Mouse (Mus musculus): ENCODE results near the gene Sfxn1. TPM values are rescaled to one million over a fixed set of nuclear protein-coding genes. Genes with fewer than 3 reads are reported as not detected.

The Sfxn1 gene
- polyA plus RNA-seq, 1 experiment from 2014 or later = 142 TPM

GRCm38 (mm10) chr13:54080785-54081184, 9.1 kb downstream of the Sfxn1 start:
- H3K4me1 ChIP-seq (replicated peaks; ENCODE audit: control insufficient read depth, insufficient read depth, low read length) = peaks cover 40% of the 10 kb centered on the region

DNA sequence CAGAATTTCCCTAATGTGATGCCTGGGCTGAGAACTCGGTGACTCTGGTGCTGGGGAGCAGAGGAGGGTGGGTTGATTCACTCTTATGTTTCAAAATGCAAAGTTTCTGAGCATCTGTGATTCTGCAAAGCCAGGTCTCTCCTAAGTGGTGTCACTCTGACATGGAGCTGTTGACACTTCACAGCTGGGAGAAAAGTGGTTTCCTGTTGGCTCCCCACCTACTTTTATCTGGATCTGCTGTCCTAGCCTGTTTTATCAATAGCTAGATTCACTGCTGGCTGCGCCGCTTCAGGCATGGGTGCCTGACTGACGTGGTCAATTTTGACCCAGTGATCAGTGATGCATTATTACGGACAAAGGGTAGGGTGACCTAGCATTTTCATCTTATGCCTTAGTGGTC, 11.3 kb downstream of the Sfxn1 start:
- H3K9me3 ChIP-seq (ENCODE audit: control insufficient read depth, low read length) = no peaks in the 10 kb centered on the region
- H3K27me3 ChIP-seq (replicated peaks; ENCODE audit: control insufficient read depth, insufficient read depth, low read length) = no peaks in the 10 kb centered on the region
- WGBS = 51% methylated on average over 5 of the region's 5 CpGs
- H3K27ac ChIP-seq (ENCODE audit: low read depth, low read length) = no peak overlapping the region
- peaks cover 17% of the 10 kb centered on the region for H3K36me3 ChIP-seq (ENCODE audit: control insufficient read depth, insufficient read depth, low read length)
- H3K4me2 ChIP-seq = no peak overlapping the region
- DNase-seq (ENCODE audit: low spot score) (no peak), ATAC-seq (replicated peaks; ENCODE audit: low FRiP score) (no peak)
- H3K9ac ChIP-seq (ENCODE audit: low read depth, low read length) = no peak overlapping the region
- no peak overlapping the region for H3K4me3 ChIP-seq (ENCODE audit: low read depth, low read length)
- peaks cover 29% of the 10 kb centered on the region for H3K4me1 ChIP-seq (replicated peaks; ENCODE audit: control insufficient read depth, insufficient read depth, low read length)

More at GRCm38 (mm10) chr13:54080785-54081184, 9.1 kb downstream of the Sfxn1 start:
- H3K27ac ChIP-seq (ENCODE audit: low read depth, low read length) = no peak overlapping the region
- DNase-seq (ENCODE audit: low spot score) = no peak
- H3K27me3 ChIP-seq (replicated peaks; ENCODE audit: control insufficient read depth, insufficient read depth, low read length) = no peaks in the 10 kb centered on the region
- H3K4me3 ChIP-seq (ENCODE audit: low read depth, low read length) = no peak overlapping the region
- ATAC-seq (replicated peaks; ENCODE audit: low FRiP score) = no peak
- no peaks in the 10 kb centered on the region for H3K9me3 ChIP-seq (ENCODE audit: control insufficient read depth, low read length)
- no peak overlapping the region for H3K9ac ChIP-seq (ENCODE audit: low read depth, low read length)
- peaks cover 2% of the 10 kb centered on the region for H3K36me3 ChIP-seq (ENCODE audit: control insufficient read depth, insufficient read depth, low read length)
- WGBS = 81% methylated on average over 1 of the region's 1 CpGs
- no peak overlapping the region for H3K4me2 ChIP-seq

GRCm38 (mm10) chr13:54084178-54084577, 12.5 kb downstream of the Sfxn1 start:
- H3K36me3 ChIP-seq (ENCODE audit: control insufficient read depth, insufficient read depth, low read length) = peaks cover 23% of the 10 kb centered on the region
- H3K9me3 ChIP-seq (ENCODE audit: control insufficient read depth, low read length) = no peaks in the 10 kb centered on the region
- whole genome bisulfite sequencing = 78% methylated on average over 4 of the region's 4 CpGs
- H3K4me3 ChIP-seq (ENCODE audit: low read depth, low read length) = no peak overlapping the region
- no peaks in the 10 kb centered on the region for H3K27me3 ChIP-seq (replicated peaks; ENCODE audit: control insufficient read depth, insufficient read depth, low read length)
- H3K27ac ChIP-seq (ENCODE audit: low read depth, low read length) = no peak overlapping the region
- peaks cover 22% of the 10 kb centered on the region for H3K4me1 ChIP-seq (replicated peaks; ENCODE audit: control insufficient read depth, insufficient read depth, low read length)
- ATAC-seq (replicated peaks; ENCODE audit: low FRiP score) (no peak), DNase-seq (ENCODE audit: low spot score) (no peak)
- H3K4me2 ChIP-seq = no peak overlapping the region
- no peak overlapping the region for H3K9ac ChIP-seq (ENCODE audit: low read depth, low read length)

GRCm38 (mm10) chr13:54084826-54085225, 13.2 kb downstream of the Sfxn1 start:
- H3K4me3 ChIP-seq (ENCODE audit: low read depth, low read length) = no peak overlapping the region
- ATAC-seq (replicated peaks; ENCODE audit: low FRiP score) (no peak), DNase-seq (ENCODE audit: low spot score) (no peak)
- no peaks in the 10 kb centered on the region for H3K9me3 ChIP-seq (ENCODE audit: control insufficient read depth, low read length)
- H3K36me3 ChIP-seq (ENCODE audit: control insufficient read depth, insufficient read depth, low read length) = peaks cover 28% of the 10 kb centered on the region
- no peak overlapping the region for H3K9ac ChIP-seq (ENCODE audit: low read depth, low read length)
- no peak overlapping the region for H3K27ac ChIP-seq (ENCODE audit: low read depth, low read length)
- H3K27me3 ChIP-seq (replicated peaks; ENCODE audit: control insufficient read depth, insufficient read depth, low read length) = no peaks in the 10 kb centered on the region
- H3K4me1 ChIP-seq (replicated peaks; ENCODE audit: control insufficient read depth, insufficient read depth, low read length) = peaks cover 16% of the 10 kb centered on the region
- no peak overlapping the region for H3K4me2 ChIP-seq
- 93% methylated on average over 5 of the region's 5 CpGs for WGBS

DNA sequence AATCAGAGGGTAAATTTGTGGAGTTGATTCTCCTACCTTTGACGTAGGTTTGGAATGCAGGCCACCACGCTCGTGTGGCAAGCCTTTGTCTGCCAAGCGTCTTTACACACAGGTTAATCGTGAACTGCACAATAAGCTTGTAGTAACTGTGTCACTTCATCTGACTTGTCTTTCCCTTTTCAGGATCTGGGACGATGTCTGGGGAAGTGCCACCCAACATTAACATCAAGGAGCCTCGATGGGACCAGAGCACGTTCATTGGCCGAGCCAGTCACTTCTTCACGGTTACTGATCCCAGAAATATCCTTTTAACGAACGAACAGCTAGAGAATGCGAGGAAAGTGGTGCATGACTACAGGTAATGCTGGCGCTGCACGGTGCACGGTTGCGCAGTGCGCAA, 13.6 kb downstream of the Sfxn1 start:
- Histone ChIP-seq H3K36me3 (ENCODE audit: control insufficient read depth, insufficient read depth, low read length) (peaks cover 31% of the 10 kb centered on the region), H3K9ac (ENCODE audit: low read depth, low read length) (no peak overlapping the region), H3K4me1 (replicated peaks; ENCODE audit: control insufficient read depth, insufficient read depth, low read length) (peaks cover 11% of the 10 kb centered on the region), H3K27ac (ENCODE audit: low read depth, low read length) (no peak overlapping the region), H3K27me3 (replicated peaks; ENCODE audit: control insufficient read depth, insufficient read depth, low read length) (no peaks in the 10 kb centered on the region), H3K9me3 (ENCODE audit: control insufficient read depth, low read length) (no peaks in the 10 kb centered on the region), H3K4me3 (ENCODE audit: low read depth, low read length) (no peak overlapping the region), H3K4me2 (no peak overlapping the region)
- WGBS = 94% methylated on average over 18 of the region's 18 CpGs
- ATAC-seq (replicated peaks; ENCODE audit: low FRiP score) (no peak), DNase-seq (ENCODE audit: low spot score) (no peak)

DNA sequence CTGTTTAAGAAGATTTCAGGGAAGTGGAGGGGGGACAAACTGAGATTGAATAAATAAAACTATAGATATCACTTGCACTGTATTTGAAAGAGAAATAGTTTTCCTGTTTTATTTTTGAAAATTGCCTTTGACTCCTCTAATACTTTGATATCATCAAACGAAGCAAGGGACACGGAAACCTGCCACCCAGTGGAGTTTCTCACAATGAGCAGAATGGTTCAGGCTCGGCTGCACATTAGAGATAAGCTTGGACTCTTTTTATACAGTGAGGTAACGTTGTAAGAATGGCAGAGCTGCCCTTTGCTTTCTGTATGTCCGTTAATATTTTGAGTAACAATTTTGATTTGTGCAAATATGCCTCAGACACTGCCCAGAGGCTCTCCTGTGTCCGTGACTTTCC, 20.1 kb downstream of the Sfxn1 start:
- 74% methylated on average over 6 of the region's 6 CpGs for WGBS
- no peak for ATAC-seq (replicated peaks; ENCODE audit: low FRiP score)
- Histone ChIP-seq H3K4me3 (ENCODE audit: low read depth, low read length) (no peak overlapping the region), H3K27me3 (replicated peaks; ENCODE audit: control insufficient read depth, insufficient read depth, low read length) (no peaks in the 10 kb centered on the region), H3K4me2 (no peak overlapping the region), H3K36me3 (ENCODE audit: control insufficient read depth, insufficient read depth, low read length) (peaks cover 50% of the 10 kb centered on the region), H3K4me1 (replicated peaks; ENCODE audit: control insufficient read depth, insufficient read depth, low read length) (no peaks in the 10 kb centered on the region), H3K9me3 (ENCODE audit: control insufficient read depth, low read length) (no peaks in the 10 kb centered on the region), H3K27ac (ENCODE audit: low read depth, low read length) (no peak overlapping the region), H3K9ac (ENCODE audit: low read depth, low read length) (no peak overlapping the region)
- DNase-seq (ENCODE audit: low spot score) = no peak

- ATAC-seq (replicated peaks; ENCODE audit: low FRiP score) = no peak
- no peak overlapping the region for H3K9ac ChIP-seq (ENCODE audit: low read depth, low read length)
- WGBS = 92% methylated on average over 4 of the region's 4 CpGs
- H3K36me3 ChIP-seq (ENCODE audit: control insufficient read depth, insufficient read depth, low read length) = peaks cover 40% of the 10 kb centered on the region
- no peak for DNase-seq (ENCODE audit: low spot score)
- H3K27ac ChIP-seq (ENCODE audit: low read depth, low read length) = no peak overlapping the region
- no peaks in the 10 kb centered on the region for H3K27me3 ChIP-seq (replicated peaks; ENCODE audit: control insufficient read depth, insufficient read depth, low read length)
- no peaks in the 10 kb centered on the region for H3K9me3 ChIP-seq (ENCODE audit: control insufficient read depth, low read length)
- H3K4me2 ChIP-seq = no peak overlapping the region
- no peak overlapping the region for H3K4me3 ChIP-seq (ENCODE audit: low read depth, low read length)
- no peaks in the 10 kb centered on the region for H3K4me1 ChIP-seq (replicated peaks; ENCODE audit: control insufficient read depth, insufficient read depth, low read length)
Observed at GRCm38 (mm10) chr13:54094349-54094748, 22.7 kb downstream of the Sfxn1 start.

DNA sequence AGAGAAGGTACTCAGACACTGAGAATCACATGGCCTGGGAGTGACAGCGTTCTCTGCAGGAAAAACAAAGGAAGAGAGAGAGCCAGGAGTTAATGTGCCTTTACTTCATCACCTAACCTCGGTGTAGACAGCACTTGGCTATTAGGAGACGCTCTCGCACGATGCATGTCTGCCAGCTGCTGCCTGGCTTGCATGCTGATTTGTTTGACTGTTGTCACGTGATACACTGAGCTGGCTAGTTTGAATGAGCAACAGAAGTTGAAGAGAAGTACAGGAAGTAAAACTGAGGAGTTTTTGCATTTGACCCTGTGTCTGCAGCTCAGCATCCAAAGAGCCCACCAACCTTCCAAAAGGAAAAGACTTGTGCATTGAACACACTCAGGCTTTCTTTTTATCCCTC, 23.3 kb downstream of the Sfxn1 start:
- ATAC-seq (replicated peaks; ENCODE audit: low FRiP score) (no peak), DNase-seq (ENCODE audit: low spot score) (no peak)
- H3K27ac ChIP-seq (ENCODE audit: low read depth, low read length) = no peak overlapping the region
- no peak overlapping the region for H3K9ac ChIP-seq (ENCODE audit: low read depth, low read length)
- peaks cover 35% of the 10 kb centered on the region for H3K36me3 ChIP-seq (ENCODE audit: control insufficient read depth, insufficient read depth, low read length)
- no peaks in the 10 kb centered on the region for H3K9me3 ChIP-seq (ENCODE audit: control insufficient read depth, low read length)
- no peaks in the 10 kb centered on the region for H3K27me3 ChIP-seq (replicated peaks; ENCODE audit: control insufficient read depth, insufficient read depth, low read length)
- no peak overlapping the region for H3K4me3 ChIP-seq (ENCODE audit: low read depth, low read length)
- H3K4me2 ChIP-seq = no peak overlapping the region
- WGBS = 89% methylated on average over 6 of the region's 6 CpGs
- peaks cover 3% of the 10 kb centered on the region; the same call in 1 of the 2 replicates for H3K4me1 ChIP-seq (replicated peaks; ENCODE audit: control insufficient read depth, insufficient read depth, low read length)

DNA sequence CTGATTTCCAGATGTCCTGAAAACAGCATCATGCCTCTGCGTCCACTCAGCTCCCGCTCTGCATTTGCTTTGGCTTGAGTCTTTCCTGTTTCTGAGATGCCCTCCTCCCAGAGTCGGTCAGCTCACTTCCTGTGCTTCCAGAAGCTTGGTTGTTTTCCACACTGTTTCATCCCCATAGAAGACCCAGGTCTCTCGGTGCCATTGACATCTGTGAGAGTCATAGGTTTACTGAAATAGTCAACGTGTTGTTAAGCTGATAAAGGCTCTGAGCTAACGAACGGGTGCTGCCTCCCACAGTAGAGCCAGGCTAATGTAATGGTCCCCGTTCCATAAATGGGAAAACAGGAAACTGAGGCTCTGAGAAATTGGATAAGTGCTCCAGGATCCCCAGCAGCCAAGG, 24.1 kb downstream of the Sfxn1 start:
- Histone ChIP-seq H3K4me2 (no peak overlapping the region), H3K36me3 (ENCODE audit: control insufficient read depth, insufficient read depth, low read length) (peaks cover 34% of the 10 kb centered on the region), H3K27me3 (replicated peaks; ENCODE audit: control insufficient read depth, insufficient read depth, low read length) (no peaks in the 10 kb centered on the region), H3K4me3 (ENCODE audit: low read depth, low read length) (no peak overlapping the region), H3K4me1 (replicated peaks; ENCODE audit: control insufficient read depth, insufficient read depth, low read length) (peaks cover 6% of the 10 kb centered on the region; the same call in 1 of the 2 replicates), H3K27ac (ENCODE audit: low read depth, low read length) (no peak overlapping the region), H3K9me3 (ENCODE audit: control insufficient read depth, low read length) (no peaks in the 10 kb centered on the region), H3K9ac (ENCODE audit: low read depth, low read length) (no peak overlapping the region)
- ATAC-seq (replicated peaks; ENCODE audit: low FRiP score) = no peak
- DNase-seq (ENCODE audit: low spot score) = no peak
- 79% methylated on average over 8 of the region's 8 CpGs for WGBS

Data from liver, embryonic 11.5 days (tissue).